Comparison of ENCODE assay signal across 9 mouse cellular contexts in the genomic region with DNA sequence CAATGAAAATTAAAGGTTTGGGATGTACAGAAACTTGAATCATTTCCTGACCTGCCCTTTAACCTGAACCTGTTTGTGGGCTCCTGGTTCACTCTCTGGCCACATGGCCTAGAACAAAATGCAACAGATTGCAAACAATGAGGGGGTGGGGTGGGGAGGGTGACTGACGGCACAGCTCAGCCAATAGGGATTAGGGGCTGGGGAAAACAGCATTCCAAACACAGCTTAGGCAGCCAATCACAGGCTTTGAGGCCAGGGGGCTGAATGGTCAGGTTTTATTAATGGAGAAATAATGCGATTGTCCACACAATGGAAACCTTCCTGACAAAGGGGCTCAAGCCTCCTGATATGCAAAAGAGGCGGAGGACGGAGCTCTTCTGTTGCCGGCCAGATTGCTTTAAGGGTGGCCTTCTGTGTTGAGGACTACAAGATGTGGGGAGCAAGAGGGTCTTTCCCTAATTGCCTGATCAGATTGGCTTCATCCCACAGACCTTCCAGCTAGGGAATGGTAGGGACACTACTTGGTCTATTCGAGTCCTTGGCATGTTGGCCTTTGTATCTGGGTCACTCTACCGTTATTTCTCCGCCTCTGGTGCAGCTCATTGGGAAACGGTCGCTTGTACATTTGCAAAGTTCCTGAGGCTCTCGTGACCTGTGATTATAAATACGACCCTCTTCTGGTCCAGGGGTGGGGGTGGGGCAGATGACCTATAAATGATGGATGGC. TPM values are rescaled to one million over a fixed set of nuclear protein-coding genes. Genes with fewer than 3 reads are reported as not detected.
DNase-seq lines count a peak whose midpoint lies in the region; ATAC-seq lines count a peak whose summit lies in the region.
"Had no signal": no experiment of that assay in that cellular context is flagged by ENCODE, and none has a peak within 500 bp of the region (broad histone marks: within the 10 kb centered on the region; RNA-seq: fewer than 3 reads in every experiment).

No protein-coding gene starts in this region.

- H3K9me3 ChIP-seq in kidney, embryonic 16.5 days (ENCODE audit: low read length): no peaks in the 10 kb centered on the region
- no peaks in the 10 kb centered on the region for H3K9me3 ChIP-seq in intestine, embryonic 15.5 days
- H3K9me3 ChIP-seq: G1E had no signal

- DNase-seq in kidney, postnatal 14 days: no peak
- DNase-seq in embryo, embryonic 10.5 days (ENCODE audit: low spot score): peak; percentile 94
- DNase-seq in neural tube, embryonic 10.5 days (ENCODE audit: extremely low spot score, low spot score): peak; percentile 79
- DNase-seq in frontal cortex, adult 2 months (ENCODE audit: extremely low spot score in 1 of 2, low spot score in 1 of 2): no peak
- no peak for DNase-seq in kidney, postnatal 10 days
- DNase-seq in frontal cortex, postnatal 14 days (ENCODE audit: low spot score in 2 of 2): no peak

- H3K9ac ChIP-seq in kidney, embryonic 16.5 days (replicated peaks; ENCODE audit: low read length): no peak overlapping the region
- no peak overlapping the region for H3K9ac ChIP-seq in intestine, embryonic 15.5 days

- H3K4me3 ChIP-seq in kidney, embryonic 16.5 days (ENCODE audit: low read length): peak overlapping the region; percentile 11; the same call in 1 of the 2 replicates
- H3K4me3 ChIP-seq in intestine, embryonic 15.5 days (replicated peaks): 0 out of 2 replicates have a peak overlapping the region, but pooled peaks have one; percentile 2

- no peak; the same call in 1 of the 2 replicates for ATAC-seq in kidney, embryonic 16.5 days (ENCODE audit: low FRiP score, low TSS enrichment)
- no peak for ATAC-seq in intestine, embryonic 15.5 days

- H3K27ac ChIP-seq in kidney, embryonic 16.5 days (ENCODE audit: low read length): no peak overlapping the region
- no peak overlapping the region for H3K27ac ChIP-seq in intestine, embryonic 15.5 days

- H3K4me2 ChIP-seq in kidney, embryonic 16.5 days (replicated peaks; ENCODE audit: low read depth, low read length): peak overlapping the region; percentile 99
- peak overlapping the region; percentile 35 for H3K4me2 ChIP-seq in intestine, embryonic 15.5 days (replicated peaks)

- peaks cover 31% of the 10 kb centered on the region for H3K4me1 ChIP-seq in kidney, embryonic 16.5 days (ENCODE audit: insufficient read depth, low read length)
- H3K4me1 ChIP-seq in intestine, embryonic 15.5 days (replicated peaks): peaks cover 19% of the 10 kb centered on the region

- peaks cover 29% of the 10 kb centered on the region; the same call in 1 of the 2 replicates for H3K27me3 ChIP-seq in kidney, embryonic 16.5 days (ENCODE audit: insufficient read depth, low read length)
- H3K27me3 ChIP-seq in intestine, embryonic 15.5 days (replicated peaks): 0 out of 2 replicates have a peak, but pooled peaks cover 2% of the 10 kb centered on the region

- no peaks in the 10 kb centered on the region for H3K36me3 ChIP-seq in kidney, embryonic 16.5 days (ENCODE audit: insufficient read depth, low read length)
- no peaks in the 10 kb centered on the region for H3K36me3 ChIP-seq in intestine, embryonic 15.5 days
- H3K36me3 ChIP-seq: G1E had no signal

- 19% methylated on average over 12 of the region's 12 CpGs for WGBS in kidney, embryonic 16.5 days
- WGBS in intestine, embryonic 15.5 days: 23% methylated on average over 12 of the region's 12 CpGs

RNA-seq across cellular contexts. Expression of gene Mycl, which starts 3.2 kb away (rescaled TPM):
- 6.8 and 7.0 TPM in 2 replicates for polyA plus RNA-seq in kidney, embryonic 16.5 days (2015; fragmentation: Nextera tagmentation; extraction: Ambion mirVana)
- polyA plus RNA-seq in intestine, embryonic 15.5 days (2015; fragmentation: Nextera tagmentation; extraction: Ambion mirVana): 8.4 and 9.2 TPM in 2 replicates
- 10.0 and 12.0 TPM in 2 replicates for polyA plus RNA-seq in frontal cortex, adult 2 months (2012; rRNA removed)
- polyA plus RNA-seq: G1E had no signal

RNA-seq across cellular contexts. Expression of gene Trit1, which starts 17.7 kb away (rescaled TPM):
- polyA plus RNA-seq in kidney, embryonic 16.5 days (2015; fragmentation: Nextera tagmentation; extraction: Ambion mirVana): 18.1 and 21.5 TPM in 2 replicates
- polyA plus RNA-seq in intestine, embryonic 15.5 days (2015; fragmentation: Nextera tagmentation; extraction: Ambion mirVana): 15.6 and 16.7 TPM in 2 replicates
- polyA plus RNA-seq in frontal cortex, adult 2 months (2012; rRNA removed): 17.7 and 18.2 TPM in 2 replicates

RNA-seq across cellular contexts. Expression of gene Mfsd2a, which starts 37.7 kb away (rescaled TPM):
- polyA plus RNA-seq in kidney, embryonic 16.5 days (2015; fragmentation: Nextera tagmentation; extraction: Ambion mirVana): 3.1 and 3.4 TPM in 2 replicates
- 2.1 and 2.3 TPM in 2 replicates for polyA plus RNA-seq in intestine, embryonic 15.5 days (2015; fragmentation: Nextera tagmentation; extraction: Ambion mirVana)
- polyA plus RNA-seq in frontal cortex, adult 2 months (2012; rRNA removed): 40.7 and 40.8 TPM in 2 replicates
- polyA plus RNA-seq: G1E had no signal

Comparison
In these comparisons a context has a peak if more than half of its experiments do, and no peak if none do; other contexts are left out.
1. DNase-seq: peak in embryo, embryonic 10.5 days (single experiment) and neural tube, embryonic 10.5 days (single experiment); none in kidney, postnatal 14 days (single experiment), frontal cortex, adult 2 months (0 of 2), kidney, postnatal 10 days (single experiment) and frontal cortex, postnatal 14 days (0 of 2).